Mouse (Mus musculus): Measurements from ENCODE around the gene Akr1b3.

DNA sequence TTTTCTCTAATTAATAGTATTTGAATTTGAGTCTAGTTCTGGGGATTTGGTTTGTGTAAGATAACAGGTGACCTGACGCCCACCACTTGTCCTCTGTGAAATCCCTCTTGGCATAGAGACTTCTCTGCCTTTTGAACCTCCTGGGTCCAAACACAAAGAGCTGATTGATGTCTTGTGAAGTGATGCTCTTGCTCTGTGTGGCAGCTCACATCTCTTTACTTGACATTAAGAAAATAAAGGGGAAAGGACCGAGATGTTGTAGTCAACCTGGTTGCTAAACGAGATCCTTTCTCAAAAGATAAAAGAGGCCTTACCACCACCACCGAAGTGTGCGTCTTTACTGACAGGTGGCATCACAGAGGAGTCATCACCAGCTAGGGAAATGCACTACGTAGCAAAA lies 1.4 kb upstream of the Akr1b3 start:
- TF ChIP-seq CTCF (IDR thresholded peaks at IDR 0.05; ENCODE audit: control insufficient read depth, insufficient read depth, insufficient replicate concordance, low read depth, low read length) (no peak), POLR2A (IDR thresholded peaks at IDR 0.05; ENCODE audit: control insufficient read depth, low read depth, low read length) (no peak)
